In the genomic region with DNA sequence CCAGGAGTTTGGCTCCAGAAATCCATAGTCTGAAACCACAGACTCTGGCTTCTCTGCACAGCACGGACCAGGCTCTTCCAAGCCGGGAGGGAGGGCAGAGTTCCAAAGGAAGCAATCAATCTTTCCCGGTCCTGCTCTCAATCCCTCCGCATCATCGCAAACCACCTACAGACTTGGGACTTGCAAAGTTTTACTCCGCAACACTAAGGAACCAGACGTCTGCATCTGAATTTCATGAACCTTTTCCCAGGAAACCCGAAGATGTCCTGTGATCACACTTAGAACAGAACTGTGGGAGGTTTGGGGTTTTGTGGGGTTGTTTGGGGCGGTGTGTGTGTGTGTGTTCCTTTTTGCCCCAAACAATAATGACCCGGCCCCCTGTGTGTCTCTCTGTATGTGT, we compare ENCODE assay signal across 8 mouse cellular contexts. TPM values are rescaled to one million over a fixed set of nuclear protein-coding genes. Genes with fewer than 3 reads are reported as not detected.
DNase-seq lines count a peak whose midpoint lies in the region; ATAC-seq and TF ChIP-seq lines count a peak whose summit lies in the region.

No protein-coding gene starts in this region.

- peak overlapping the region; percentile 80 for H3K9ac ChIP-seq in heart, adult 2 months (ENCODE audit: low read depth, low read length)
- peak overlapping the region; percentile 87 for H3K9ac ChIP-seq in hindbrain, postnatal 0 days (replicated peaks; ENCODE audit: low read length)
- peak overlapping the region; percentile 92 for H3K9ac ChIP-seq in liver, embryonic 16.5 days (ENCODE audit: low read depth, low read length)

- no peak for TF ChIP-seq CTCF in heart, adult 2 months (IDR thresholded peaks at IDR 0.05)
- no peak for TF ChIP-seq CTCF in embryonic fibroblast, embryonic 13.5 days (IDR thresholded peaks at IDR 0.05; ENCODE audit: borderline replicate concordance, insufficient read depth, low read length)
- no peak for TF ChIP-seq CTCF in hindbrain, postnatal 0 days (IDR thresholded peaks at IDR 0.05; ENCODE audit: low read depth)
- TF ChIP-seq CTCF in olfactory bulb, adult 2 months (IDR thresholded peaks at IDR 0.05; ENCODE audit: insufficient read depth, low read depth, low read length) = no peak

- TF ChIP-seq POLR2A in heart, adult 2 months (IDR thresholded peaks at IDR 0.05; ENCODE audit: insufficient read depth, low read depth, low read length) = no peak
- TF ChIP-seq POLR2A in embryonic fibroblast, embryonic 13.5 days (IDR thresholded peaks at IDR 0.05; ENCODE audit: low read depth, low read length) = no peak; the same call in 1 of the 2 replicates
- TF ChIP-seq POLR2A in olfactory bulb, adult 2 months (IDR thresholded peaks at IDR 0.05; ENCODE audit: insufficient read depth, low read depth, low read length) = no peak

- H3K79me2 ChIP-seq in heart, adult 2 months (replicated peaks; ENCODE audit: control insufficient read depth, insufficient read depth, low read length) = peaks cover 6% of the 10 kb centered on the region

- intact Hi-C loops in heart, adult 2 months (cut with DNase I) = loop anchor here (5.0 kb wide), 1 partner anchor 97 kb away; no protein-coding TSS in a partner anchor

- H3K4me1 ChIP-seq in heart, adult 2 months (ENCODE audit: control insufficient read depth, insufficient read depth, low read length) = peaks cover 21% of the 10 kb centered on the region
- peaks cover 18% of the 10 kb centered on the region for H3K4me1 ChIP-seq in embryonic fibroblast, embryonic 13.5 days (ENCODE audit: control insufficient read depth, insufficient read depth, low read length)
- peaks cover 16% of the 10 kb centered on the region for H3K4me1 ChIP-seq in hindbrain, postnatal 0 days (ENCODE audit: insufficient read depth, low read length)
- H3K4me1 ChIP-seq in liver, embryonic 16.5 days (ENCODE audit: control insufficient read depth, low read depth, low read length) = peaks cover 22% of the 10 kb centered on the region
- H3K4me1 ChIP-seq in olfactory bulb, adult 2 months (ENCODE audit: control insufficient read depth, insufficient read depth, low read length) = peaks cover 13% of the 10 kb centered on the region

- 1% methylated on average over 10 of the region's 10 CpGs for WGBS in heart, adult 2 months
- 2% methylated on average over 10 of the region's 10 CpGs for WGBS in hindbrain, postnatal 0 days
- WGBS in liver, embryonic 16.5 days (ENCODE audit: insufficient replicate concordance) = 3% methylated on average over 10 of the region's 10 CpGs
- under 1% methylated on average over 10 of the region's 10 CpGs for WGBS in olfactory bulb, adult 2 months

- H3K9me3 ChIP-seq in hindbrain, postnatal 0 days (ENCODE audit: low read length) = no peaks in the 10 kb centered on the region
- no peaks in the 10 kb centered on the region for H3K9me3 ChIP-seq in liver, embryonic 16.5 days (replicated peaks; ENCODE audit: control insufficient read depth, low read length)

- ATAC-seq in hindbrain, postnatal 0 days = no peak
- no peak for ATAC-seq in liver, embryonic 16.5 days (ENCODE audit: low read depth)

- H3K27ac ChIP-seq in heart, adult 2 months = peak overlapping the region; percentile 90
- peak overlapping the region; percentile 67 for H3K27ac ChIP-seq in embryonic fibroblast, embryonic 13.5 days (ENCODE audit: insufficient read depth, low read length)
- H3K27ac ChIP-seq in hindbrain, postnatal 0 days = peak overlapping the region; percentile 83; the same call in 1 of the 2 replicates
- peak overlapping the region; percentile 59 for H3K27ac ChIP-seq in liver, embryonic 16.5 days (ENCODE audit: low read length)
- H3K27ac ChIP-seq in olfactory bulb, adult 2 months (ENCODE audit: insufficient read depth, low read depth, low read length) = no peak overlapping the region

- H3K36me3 ChIP-seq in heart, adult 2 months (ENCODE audit: control insufficient read depth, insufficient read depth, low read length) = peaks cover 6% of the 10 kb centered on the region
- no peaks in the 10 kb centered on the region for H3K36me3 ChIP-seq in hindbrain, postnatal 0 days (ENCODE audit: insufficient read depth, low read length)
- no peaks in the 10 kb centered on the region for H3K36me3 ChIP-seq in liver, embryonic 16.5 days (ENCODE audit: control insufficient read depth, insufficient read depth)

- H3K4me3 ChIP-seq in heart, adult 2 months = peak overlapping the region; percentile 86
- H3K4me3 ChIP-seq in embryonic fibroblast, embryonic 13.5 days (ENCODE audit: insufficient read depth, low read length) = peak overlapping the region; percentile 76
- H3K4me3 ChIP-seq in hindbrain, postnatal 0 days (ENCODE audit: low read length) = peak overlapping the region; percentile 94
- peak overlapping the region; percentile 89 for H3K4me3 ChIP-seq in liver, embryonic 16.5 days (ENCODE audit: low read depth, low read length)
- H3K4me3 ChIP-seq in olfactory bulb, adult 2 months (ENCODE audit: insufficient read depth, low read depth, low read length) = peak overlapping the region; percentile 87

- peak overlapping the region; percentile 92 for H3K4me2 ChIP-seq in hindbrain, postnatal 0 days (ENCODE audit: low read depth, low read length)
- peak overlapping the region; percentile 95 for H3K4me2 ChIP-seq in liver, embryonic 16.5 days (ENCODE audit: low read depth, low read length)

- H3K27me3 ChIP-seq in heart, adult 2 months (ENCODE audit: control insufficient read depth, insufficient read depth, low read length) = no peaks in the 10 kb centered on the region
- no peaks in the 10 kb centered on the region for H3K27me3 ChIP-seq in hindbrain, postnatal 0 days (ENCODE audit: insufficient read depth, low read length)
- H3K27me3 ChIP-seq in liver, embryonic 16.5 days (ENCODE audit: control insufficient read depth, insufficient read depth, low read depth, low read length) = no peaks in the 10 kb centered on the region

- DNase-seq in heart, adult 2 months = peak in 1 of 2 experiments; percentile 18
- DNase-seq in heart, adult 11 months = no peak
- DNase-seq in adrenal gland, adult 8-10 months = peak; percentile 38
- peak; percentile 28 for DNase-seq in hindbrain, postnatal 0 days (ENCODE audit: low spot score)
- no peak for DNase-seq in urinary bladder, postnatal 25 days (ENCODE audit: low spot score)

- no peak for TF ChIP-seq EP300 in heart, adult 2 months (IDR thresholded peaks at IDR 0.05; ENCODE audit: insufficient read depth, low read depth, low read length)

RNA-seq across cellular contexts. Expression of gene Nrbf2, which starts 0.8 kb away (rescaled TPM):
- 1 to 10 TPM; 5.4 to 8.7 TPM for total RNA-seq in heart, adult 2 months (2021)
- 3.7 and 6.1 TPM in 2 replicates for polyA plus RNA-seq in heart, adult 2 months (2012; rRNA removed)
- 10 to 100 TPM; 12.8 to 17.6 (median 15.5) TPM for total RNA-seq in adrenal gland, adult 8-10 months (2022)
- polyA plus RNA-seq in embryonic fibroblast, embryonic 13.5 days (2011; ENCODE audit: insufficient read length, low read depth, missing spikeins) = 27.6 and 31.3 TPM in 2 replicates
- 10.5 and 10.6 TPM in 2 replicates for total RNA-seq in hindbrain, postnatal 0 days (2014; rRNA removed)
- polyA plus RNA-seq in hindbrain, postnatal 0 days (2015; fragmentation: Nextera tagmentation; extraction: Ambion mirVana) = 31.1 and 33.9 TPM in 2 replicates
- polyA plus RNA-seq in liver, embryonic 16.5 days (2015; fragmentation: Nextera tagmentation; extraction: Ambion mirVana) = 12.2 and 14.5 TPM in 2 replicates
- polyA plus RNA-seq in olfactory bulb, adult 2 months (2012; ENCODE audit: insufficient read depth, insufficient read length, low replicate concordance, missing spikeins) = not detected in 2 replicates

Comparison
In these comparisons a context has a peak if more than half of its experiments do, and no peak if none do; other contexts are left out.
1. DNase-seq: peak in adrenal gland, adult 8-10 months (single experiment) and hindbrain, postnatal 0 days (single experiment); none in heart, adult 11 months (single experiment) and urinary bladder, postnatal 25 days (single experiment).
2. Peak in every context shown above with its lines, with median percentiles within 50 percentile points of each other: H3K4me3 ChIP-seq and H3K9ac ChIP-seq.